Mouse (Mus musculus): ENCODE data around the gene Prr5. TPM values are rescaled to one million over a fixed set of nuclear protein-coding genes. Genes with fewer than 3 reads are reported as not detected.

Gene Prr5
- polyA plus RNA-seq, 1 experiment from 2014 or later: 12.3 TPM

DNA sequence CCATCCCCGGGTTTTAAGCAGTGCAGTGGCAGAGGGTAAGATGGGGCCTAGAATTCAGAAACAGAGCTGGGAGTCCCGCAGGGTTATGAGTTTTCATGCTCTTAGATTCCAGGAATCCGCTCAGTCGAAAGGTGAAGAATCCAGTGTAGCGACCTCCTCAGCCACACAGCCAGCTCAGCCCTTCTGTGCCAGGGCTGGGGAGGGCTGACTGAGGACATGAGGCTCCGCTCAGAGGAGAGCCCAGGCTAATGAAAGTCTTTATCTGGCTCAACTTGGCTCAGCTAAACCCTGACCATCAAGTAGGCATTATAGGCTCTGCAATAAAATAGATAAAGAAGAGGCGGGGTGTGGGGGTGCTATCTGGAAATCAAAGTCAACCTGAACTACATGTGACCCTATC is 16.3 kb upstream of the Prr5 start:
- Histone ChIP-seq H3K27me3 (ENCODE audit: control insufficient read depth, insufficient read depth, low read length) (no peaks in the 10 kb centered on the region), H3K9me3 (ENCODE audit: control insufficient read depth, low read length) (no peaks in the 10 kb centered on the region), H3K4me2 (ENCODE audit: low read depth, low read length, severe bottlenecking) (no peak overlapping the region), H3K4me3 (ENCODE audit: low read depth, low read length) (no peak overlapping the region), H3K36me3 (ENCODE audit: control insufficient read depth, insufficient read depth, low read length) (no peaks in the 10 kb centered on the region), H3K9ac (ENCODE audit: low read length) (no peak overlapping the region), H3K27ac (ENCODE audit: low read depth, low read length) (no peak overlapping the region), H3K4me1 (replicated peaks; ENCODE audit: control insufficient read depth, insufficient read depth, low read length) (peaks cover 13% of the 10 kb centered on the region; the same call in 1 of the 2 replicates)
- DNase-seq (ENCODE audit: low spot score) (no peak), ATAC-seq (replicated peaks; ENCODE audit: low FRiP score) (no peak)
- WGBS: 90% methylated on average over 7 of the region's 7 CpGs

DNA sequence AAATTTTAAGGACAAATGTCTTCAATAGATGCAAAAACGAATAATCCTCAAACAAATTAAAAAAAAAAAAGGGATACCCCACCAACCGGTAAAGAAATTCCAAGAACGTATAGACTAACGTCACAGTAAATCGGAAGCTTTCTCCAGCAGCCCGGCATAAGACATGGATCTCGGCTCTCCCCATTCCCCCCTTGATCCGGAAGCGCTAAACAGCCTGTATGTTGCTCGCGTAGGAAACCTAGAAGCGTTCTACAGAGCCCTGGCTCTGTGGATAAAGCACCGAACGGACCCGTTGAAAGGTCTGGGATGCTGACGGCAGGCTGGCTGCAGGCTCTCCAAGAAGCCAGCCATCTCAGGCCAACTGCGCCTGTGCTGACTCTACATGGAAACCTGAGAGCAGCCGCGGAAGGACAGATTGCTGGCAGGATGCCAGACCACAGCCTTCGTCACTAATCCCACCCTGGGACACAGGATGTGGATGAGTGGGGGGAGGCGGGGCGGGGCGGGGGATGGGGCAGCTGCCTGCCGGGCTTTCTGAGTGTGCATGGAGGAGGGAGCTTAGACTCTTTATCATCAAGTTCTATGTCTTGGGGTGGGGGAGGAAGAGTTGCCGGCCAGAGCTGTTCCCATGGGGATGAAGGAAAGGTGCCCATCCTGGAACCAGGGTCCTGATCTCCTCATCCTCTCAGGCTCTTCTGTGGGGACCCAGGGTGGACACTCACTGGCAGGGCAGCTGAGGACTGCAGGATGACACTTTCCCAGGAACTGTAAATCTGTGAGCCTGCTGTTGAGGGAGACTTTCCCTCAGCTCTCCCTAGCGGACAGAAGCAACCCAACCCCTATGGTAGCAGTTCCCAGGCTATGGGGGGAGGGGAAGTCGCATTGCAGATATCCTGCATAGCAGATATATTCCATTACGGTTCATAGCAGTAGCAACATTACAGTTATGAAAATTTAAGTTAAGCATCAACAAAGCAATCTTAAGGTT is 15.1 kb upstream of the Prr5 start:
- Histone ChIP-seq H3K4me3 (ENCODE audit: low read depth, low read length) (peak overlapping the region; percentile 32), H3K4me1 (replicated peaks; ENCODE audit: control insufficient read depth, insufficient read depth, low read length) (peaks cover 13% of the 10 kb centered on the region; the same call in 1 of the 2 replicates), H3K9me3 (ENCODE audit: control insufficient read depth, low read length) (no peaks in the 10 kb centered on the region), H3K9ac (ENCODE audit: low read length) (peak overlapping the region; percentile 67), H3K4me2 (ENCODE audit: low read depth, low read length, severe bottlenecking) (peak overlapping the region; percentile 62), H3K27me3 (ENCODE audit: control insufficient read depth, insufficient read depth, low read length) (no peaks in the 10 kb centered on the region), H3K27ac (ENCODE audit: low read depth, low read length) (peak overlapping the region; percentile 89), H3K36me3 (ENCODE audit: control insufficient read depth, insufficient read depth, low read length) (no peaks in the 10 kb centered on the region)
- 6% methylated on average over 28 of the region's 28 CpGs for WGBS
- DNase-seq (ENCODE audit: low spot score) (peak; percentile 97), ATAC-seq (replicated peaks; ENCODE audit: low FRiP score) (peak; percentile 91)

DNA sequence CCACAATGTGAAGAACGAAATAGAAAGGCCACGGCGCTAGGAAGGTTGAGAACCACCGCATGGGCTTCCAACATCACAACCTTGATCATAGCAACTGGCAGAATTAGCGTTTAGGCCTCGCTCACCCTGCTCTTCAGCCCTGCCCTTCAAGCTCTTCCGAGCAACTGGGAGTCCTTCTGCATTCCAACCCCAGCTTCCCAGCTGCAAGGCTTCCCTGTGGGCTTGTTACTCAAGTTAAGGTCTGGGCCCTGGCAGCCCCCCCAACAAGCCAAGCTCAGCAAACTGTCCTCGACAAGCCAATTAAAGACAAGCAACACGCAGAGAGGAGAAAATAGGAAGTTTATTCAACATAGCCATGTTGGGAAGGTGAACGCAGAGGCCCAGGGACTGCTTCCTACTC is 14.4 kb upstream of the Prr5 start:
- peak overlapping the region; percentile 67; the same call in 1 of the 2 replicates for H3K9ac ChIP-seq (ENCODE audit: low read length)
- H3K27me3 ChIP-seq (ENCODE audit: control insufficient read depth, insufficient read depth, low read length): no peaks in the 10 kb centered on the region
- H3K4me3 ChIP-seq (ENCODE audit: low read depth, low read length): no peak overlapping the region
- peaks cover 13% of the 10 kb centered on the region; the same call in 1 of the 2 replicates for H3K4me1 ChIP-seq (replicated peaks; ENCODE audit: control insufficient read depth, insufficient read depth, low read length)
- H3K27ac ChIP-seq (ENCODE audit: low read depth, low read length): peak overlapping the region; percentile 89
- no peak for ATAC-seq (replicated peaks; ENCODE audit: low FRiP score)
- no peaks in the 10 kb centered on the region for H3K36me3 ChIP-seq (ENCODE audit: control insufficient read depth, insufficient read depth, low read length)
- DNase-seq (ENCODE audit: low spot score): no peak
- WGBS: 53% methylated on average over 10 of the region's 10 CpGs
- H3K4me2 ChIP-seq (ENCODE audit: low read depth, low read length, severe bottlenecking): peak overlapping the region; percentile 62; the same call in 1 of the 2 replicates
- no peaks in the 10 kb centered on the region for H3K9me3 ChIP-seq (ENCODE audit: control insufficient read depth, low read length)

DNA sequence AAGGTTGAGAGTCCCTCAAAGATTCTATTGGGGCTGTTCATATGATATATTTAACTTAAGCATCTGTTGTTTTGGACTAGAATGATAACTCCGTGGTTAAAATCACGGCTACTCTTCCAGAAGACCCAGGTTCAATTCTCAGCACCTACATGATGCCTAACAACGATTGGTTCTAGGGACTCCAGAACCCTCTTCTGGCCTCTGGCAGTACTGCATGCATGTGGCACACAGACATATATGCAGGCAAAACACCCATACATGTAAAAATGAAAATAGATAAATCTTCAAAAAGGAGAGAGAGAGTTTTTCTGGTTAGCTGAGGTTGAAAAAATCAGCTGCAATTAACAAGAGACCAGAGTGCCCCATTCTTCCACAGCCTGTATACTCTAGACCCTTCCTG is 12.7 kb upstream of the Prr5 start:
- no peak for DNase-seq (ENCODE audit: low spot score)
- H3K27ac ChIP-seq (ENCODE audit: low read depth, low read length): no peak overlapping the region
- 94% methylated on average over 3 of the region's 3 CpGs for WGBS

DNA sequence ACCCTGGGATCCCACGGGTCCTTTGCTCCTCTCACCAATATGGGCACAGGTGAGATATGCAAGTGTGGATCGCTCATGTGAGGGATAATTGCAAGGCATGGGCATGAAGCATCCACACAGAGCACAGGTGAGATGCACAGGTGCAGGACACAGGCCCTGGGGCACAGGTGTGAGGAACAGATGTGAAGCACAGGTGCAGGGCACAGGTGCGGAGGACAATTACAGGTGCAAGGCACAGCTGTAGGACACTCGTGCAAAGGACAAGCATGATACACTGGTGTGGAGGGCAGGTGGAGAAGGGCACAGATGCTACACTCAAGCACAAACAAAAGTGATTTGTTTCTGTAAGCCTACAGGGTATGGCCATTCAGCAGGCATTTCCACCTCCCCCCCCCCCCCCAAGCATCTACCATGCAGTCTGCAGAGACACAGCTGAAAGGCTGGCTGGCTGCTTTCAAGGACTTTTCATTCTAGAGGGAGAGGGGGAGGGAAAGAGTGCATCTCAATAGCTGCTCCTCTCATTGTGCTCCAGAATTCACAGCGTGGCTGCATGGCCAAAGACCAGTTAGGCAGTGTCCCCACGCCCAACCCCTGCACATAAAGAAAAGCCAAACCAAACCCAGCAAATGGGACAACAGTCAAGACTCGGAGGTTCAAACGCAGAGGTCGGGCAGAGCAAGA is 11.9 kb upstream of the Prr5 start:
- Histone ChIP-seq H3K4me3 (ENCODE audit: low read depth, low read length) (no peak overlapping the region), H3K27me3 (ENCODE audit: control insufficient read depth, insufficient read depth, low read length) (no peaks in the 10 kb centered on the region), H3K9ac (ENCODE audit: low read length) (no peak overlapping the region), H3K4me1 (replicated peaks; ENCODE audit: control insufficient read depth, insufficient read depth, low read length) (peaks cover 13% of the 10 kb centered on the region; the same call in 1 of the 2 replicates), H3K27ac (ENCODE audit: low read depth, low read length) (no peak overlapping the region), H3K36me3 (ENCODE audit: control insufficient read depth, insufficient read depth, low read length) (no peaks in the 10 kb centered on the region), H3K4me2 (ENCODE audit: low read depth, low read length, severe bottlenecking) (no peak overlapping the region), H3K9me3 (ENCODE audit: control insufficient read depth, low read length) (no peaks in the 10 kb centered on the region)
- no peak for ATAC-seq (replicated peaks; ENCODE audit: low FRiP score)
- 51% methylated on average over 9 of the region's 9 CpGs for WGBS
- DNase-seq (ENCODE audit: low spot score): no peak

More for the DNA sequence above, 12.7 kb upstream of the Prr5 start:
- Histone ChIP-seq H3K9me3 (ENCODE audit: control insufficient read depth, low read length) (no peaks in the 10 kb centered on the region), H3K4me2 (ENCODE audit: low read depth, low read length, severe bottlenecking) (no peak overlapping the region), H3K9ac (ENCODE audit: low read length) (no peak overlapping the region), H3K4me1 (replicated peaks; ENCODE audit: control insufficient read depth, insufficient read depth, low read length) (peaks cover 13% of the 10 kb centered on the region; the same call in 1 of the 2 replicates), H3K27me3 (ENCODE audit: control insufficient read depth, insufficient read depth, low read length) (no peaks in the 10 kb centered on the region), H3K36me3 (ENCODE audit: control insufficient read depth, insufficient read depth, low read length) (no peaks in the 10 kb centered on the region), H3K4me3 (ENCODE audit: low read depth, low read length) (no peak overlapping the region)
- ATAC-seq (replicated peaks; ENCODE audit: low FRiP score): no peak

GRCm38 (mm10) chr15:84658655-84659054 is 10.8 kb upstream of the Prr5 start:
- Histone ChIP-seq H3K36me3 (ENCODE audit: control insufficient read depth, insufficient read depth, low read length) (no peaks in the 10 kb centered on the region), H3K4me1 (replicated peaks; ENCODE audit: control insufficient read depth, insufficient read depth, low read length) (peaks cover 19% of the 10 kb centered on the region; the same call in 1 of the 2 replicates), H3K27me3 (ENCODE audit: control insufficient read depth, insufficient read depth, low read length) (peaks cover 3% of the 10 kb centered on the region), H3K4me2 (ENCODE audit: low read depth, low read length, severe bottlenecking) (no peak overlapping the region), H3K27ac (ENCODE audit: low read depth, low read length) (no peak overlapping the region), H3K4me3 (ENCODE audit: low read depth, low read length) (no peak overlapping the region), H3K9me3 (ENCODE audit: control insufficient read depth, low read length) (no peaks in the 10 kb centered on the region), H3K9ac (ENCODE audit: low read length) (no peak overlapping the region)
- no peak for DNase-seq (ENCODE audit: low spot score)
- 89% methylated on average over 5 of the region's 5 CpGs for WGBS
- ATAC-seq (replicated peaks; ENCODE audit: low FRiP score): no peak

- H3K9me3 ChIP-seq (ENCODE audit: control insufficient read depth, low read length): no peaks in the 10 kb centered on the region
- no peaks in the 10 kb centered on the region for H3K36me3 ChIP-seq (ENCODE audit: control insufficient read depth, insufficient read depth, low read length)
- peaks cover 10% of the 10 kb centered on the region for H3K27me3 ChIP-seq (ENCODE audit: control insufficient read depth, insufficient read depth, low read length)
- H3K9ac ChIP-seq (ENCODE audit: low read length): no peak overlapping the region
- H3K4me3 ChIP-seq (ENCODE audit: low read depth, low read length): no peak overlapping the region
- WGBS: 74% methylated on average over 5 of the region's 5 CpGs
- H3K4me1 ChIP-seq (replicated peaks; ENCODE audit: control insufficient read depth, insufficient read depth, low read length): peaks cover 17% of the 10 kb centered on the region; the same call in 1 of the 2 replicates
- DNase-seq (ENCODE audit: low spot score) (no peak), ATAC-seq (replicated peaks; ENCODE audit: low FRiP score) (no peak)
- no peak overlapping the region for H3K27ac ChIP-seq (ENCODE audit: low read depth, low read length)
- H3K4me2 ChIP-seq (ENCODE audit: low read depth, low read length, severe bottlenecking): no peak overlapping the region
Measured at GRCm38 (mm10) chr15:84659856-84660255, 9.6 kb upstream of the Prr5 start.

DNA sequence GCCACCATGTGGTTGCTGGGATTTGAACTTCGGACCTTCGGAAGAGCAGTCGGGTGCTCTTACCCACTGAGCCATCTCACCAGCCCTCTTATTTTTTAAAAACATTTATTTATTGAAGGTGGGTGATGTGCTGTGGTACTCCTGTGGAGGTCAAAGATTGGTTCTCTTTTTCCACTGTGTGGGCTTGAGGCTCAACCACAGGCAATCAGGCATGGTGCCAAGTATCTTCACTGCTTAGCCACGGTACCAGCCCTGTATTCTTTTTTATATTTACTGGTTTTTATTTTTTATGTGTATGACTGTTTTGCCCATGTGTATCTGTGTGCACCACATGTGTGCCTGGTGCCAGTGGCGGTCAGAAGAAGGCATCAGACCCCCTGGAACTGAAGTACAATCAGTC is 8.1 kb upstream of the Prr5 start:
- DNase-seq (ENCODE audit: low spot score) (no peak), ATAC-seq (replicated peaks; ENCODE audit: low FRiP score) (no peak)
- WGBS: 92% methylated on average over 5 of the region's 5 CpGs
- Histone ChIP-seq H3K4me1 (replicated peaks; ENCODE audit: control insufficient read depth, insufficient read depth, low read length) (peaks cover 15% of the 10 kb centered on the region; the same call in 1 of the 2 replicates), H3K4me2 (ENCODE audit: low read depth, low read length, severe bottlenecking) (no peak overlapping the region), H3K9me3 (ENCODE audit: control insufficient read depth, low read length) (no peaks in the 10 kb centered on the region), H3K27me3 (ENCODE audit: control insufficient read depth, insufficient read depth, low read length) (peaks cover 12% of the 10 kb centered on the region), H3K9ac (ENCODE audit: low read length) (no peak overlapping the region), H3K36me3 (ENCODE audit: control insufficient read depth, insufficient read depth, low read length) (no peaks in the 10 kb centered on the region), H3K27ac (ENCODE audit: low read depth, low read length) (no peak overlapping the region), H3K4me3 (ENCODE audit: low read depth, low read length) (no peak overlapping the region)

Data from forebrain, embryonic 11.5 days (tissue).